Mouse (Mus musculus) liver, embryonic 15.5 days (tissue): ENCODE measurements at regions not wholly inside any gene's neighbourhood (a gene's known extent, or its start where the extent isn't known, plus 50 kb on each side); places are given as distances from the start of the nearest gene placed in this dataset.

Experiments
- ATAC-seq: fragments of 200-750 bp; cut with Nextera tagmentation; 2 replicates; pipeline ENCODE4 v1.8.0; 2017; ENCODE audit warnings: moderate number of reproducible peaks, mild to moderate bottlenecking, moderate library complexity; ENCODE audit not compliant: insufficient read depth
- H3K27ac ChIP-seq: fragments of 300-500 bp; sonication (generic); replicated peaks from 2 replicates; pipeline ENCODE4 v1.5.1; 2015; ENCODE audit warnings: mild to moderate bottlenecking, inconsistent platforms
- H3K27me3 ChIP-seq: fragments of 300-500 bp; sonication (generic); 2 replicates; pipeline ENCODE4 v1.6.1; 2015; ENCODE audit warnings: mild to moderate bottlenecking, inconsistent platforms
- H3K36me3 ChIP-seq: fragments of 300-500 bp; sonication (generic); replicated peaks from 2 replicates; pipeline ENCODE4 v1.6.1; 2015; ENCODE audit warnings: moderate library complexity, mild to moderate bottlenecking, inconsistent platforms
- H3K4me1 ChIP-seq: fragments of 300-500 bp; sonication (generic); replicated peaks from 2 replicates; pipeline ENCODE4 v1.6.1; 2015; ENCODE audit warnings: inconsistent platforms
- H3K4me2 ChIP-seq: fragments of 300-500 bp; sonication (generic); 2 replicates; pipeline ENCODE4 v1.6.1; 2015; ENCODE audit warnings: moderate library complexity, mild to moderate bottlenecking, inconsistent platforms
- H3K4me3 ChIP-seq: fragments of 300-500 bp; sonication (generic); replicated peaks from 2 replicates; pipeline ENCODE4 v1.5.1; 2015; ENCODE audit warnings: mild to moderate bottlenecking, inconsistent platforms
- H3K9ac ChIP-seq: fragments of 300-500 bp; sonication (generic); 2 replicates; pipeline ENCODE4 v1.6.1; 2015; ENCODE audit warnings: moderate library complexity, mild to moderate bottlenecking, inconsistent platforms
- H3K9me3 ChIP-seq: fragments of 300-500 bp; sonication (generic); replicated peaks from 2 replicates; pipeline ENCODE4 v1.6.1; 2016; ENCODE audit warnings: inconsistent platforms
- WGBS: fragments of 180-500 bp; shearing (Covaris S2); methylation state at CpG from one replicate; pipeline ENCODE4 v1.1.7; 2015; ENCODE audit warnings: mixed read lengths; ENCODE audit not compliant: insufficient replicate concordance; 5-methylcytosine and 5-hydroxymethylcytosine counted together

GRCm38 (mm10) chr3:124986930-124987329, 406.0 kb upstream of the 1700003H04Rik start:
- Histone ChIP-seq H3K4me2 (no peak overlapping the region), H3K4me1 (no peaks in the 10 kb centered on the region), H3K27me3 (no peaks in the 10 kb centered on the region), H3K4me3 (no peak overlapping the region), H3K9me3 (no peaks in the 10 kb centered on the region), H3K27ac (no peak overlapping the region), H3K9ac (no peak overlapping the region), H3K36me3 (no peaks in the 10 kb centered on the region)
- ATAC-seq = no peak
- WGBS = 62% methylated on average over 1 of the region's 1 CpGs

GRCm38 (mm10) chr3:124986515-124986914, 405.6 kb upstream of the 1700003H04Rik start:
- 52% methylated on average over 3 of the region's 3 CpGs for WGBS
- Histone ChIP-seq H3K9me3 (no peaks in the 10 kb centered on the region), H3K4me3 (no peak overlapping the region), H3K4me1 (no peaks in the 10 kb centered on the region), H3K36me3 (no peaks in the 10 kb centered on the region), H3K27me3 (no peaks in the 10 kb centered on the region), H3K4me2 (no peak overlapping the region), H3K9ac (no peak overlapping the region), H3K27ac (no peak overlapping the region)
- ATAC-seq = no peak

- H3K9ac ChIP-seq = no peak overlapping the region
- H3K4me1 ChIP-seq = no peaks in the 10 kb centered on the region
- no peak for ATAC-seq
- no peaks in the 10 kb centered on the region for H3K36me3 ChIP-seq
- H3K4me3 ChIP-seq = no peak overlapping the region
- H3K9me3 ChIP-seq = no peaks in the 10 kb centered on the region
- 65% methylated on average over 5 of the region's 5 CpGs for WGBS
- no peak overlapping the region for H3K4me2 ChIP-seq
- H3K27me3 ChIP-seq = no peaks in the 10 kb centered on the region
- no peak overlapping the region for H3K27ac ChIP-seq
Observed at GRCm38 (mm10) chr3:124985428-124985827, 404.5 kb upstream of the 1700003H04Rik start.

- Histone ChIP-seq H3K9me3 (no peaks in the 10 kb centered on the region), H3K36me3 (no peaks in the 10 kb centered on the region), H3K4me2 (no peak overlapping the region), H3K9ac (no peak overlapping the region), H3K4me1 (no peaks in the 10 kb centered on the region), H3K27me3 (no peaks in the 10 kb centered on the region), H3K4me3 (no peak overlapping the region), H3K27ac (no peak overlapping the region)
- 40% methylated on average over 2 of the region's 2 CpGs for WGBS
- ATAC-seq = peak; percentile 58; the same call in 1 of the 2 replicates
Observed at GRCm38 (mm10) chr3:124935147-124935849, 354.4 kb upstream of the 1700003H04Rik start.

- no peak overlapping the region for H3K9ac ChIP-seq
- no peaks in the 10 kb centered on the region for H3K36me3 ChIP-seq
- H3K4me2 ChIP-seq = no peak overlapping the region
- no peaks in the 10 kb centered on the region for H3K9me3 ChIP-seq
- H3K27ac ChIP-seq = no peak overlapping the region
- 57% methylated on average over 1 of the region's 1 CpGs for WGBS
- no peaks in the 10 kb centered on the region for H3K27me3 ChIP-seq
- no peaks in the 10 kb centered on the region for H3K4me1 ChIP-seq
- no peak overlapping the region for H3K4me3 ChIP-seq
- no peak for ATAC-seq
Observed at GRCm38 (mm10) chr3:124932655-124933054, 351.8 kb upstream of the 1700003H04Rik start.

GRCm38 (mm10) chr3:124930773-124931607, 350.1 kb upstream of the 1700003H04Rik start:
- H3K27me3 ChIP-seq = no peaks in the 10 kb centered on the region
- no peaks in the 10 kb centered on the region for H3K4me1 ChIP-seq
- H3K4me2 ChIP-seq = no peak overlapping the region
- WGBS = 60% methylated on average over 15 of the region's 15 CpGs
- no peak overlapping the region for H3K4me3 ChIP-seq
- no peaks in the 10 kb centered on the region for H3K36me3 ChIP-seq
- no peak for ATAC-seq
- H3K27ac ChIP-seq = no peak overlapping the region
- no peak overlapping the region for H3K9ac ChIP-seq
- no peaks in the 10 kb centered on the region for H3K9me3 ChIP-seq

- Histone ChIP-seq H3K4me3 (no peak overlapping the region), H3K4me2 (no peak overlapping the region), H3K4me1 (no peaks in the 10 kb centered on the region), H3K27me3 (no peaks in the 10 kb centered on the region), H3K27ac (no peak overlapping the region), H3K9ac (no peak overlapping the region), H3K9me3 (no peaks in the 10 kb centered on the region), H3K36me3 (no peaks in the 10 kb centered on the region)
- no peak for ATAC-seq
- 53% methylated on average over 4 of the region's 4 CpGs for WGBS
Observed at GRCm38 (mm10) chr3:124908925-124909324, 328.0 kb upstream of the 1700003H04Rik start.
